Mouse (Mus musculus) embryonic facial prominence, embryonic 12.5 days (tissue): Measurements from ENCODE around the gene Armc5. TPM values are rescaled to one million over a fixed set of nuclear protein-coding genes. Genes with fewer than 3 reads are reported as not detected.

ENCODE experiments used
- ATAC-seq: fragments of 200-750 bp; cut with Nextera tagmentation; 2 replicates; pipeline ENCODE4 v1.8.0; 2017; ENCODE audit not compliant: insufficient number of reproducible peaks, insufficient read depth, low FRiP score, low TSS enrichment
- H3K27ac ChIP-seq: fragments of 300-500 bp; sonication (generic); 2 replicates; pipeline ENCODE4 v1.5.1; 2016; ENCODE audit warnings: mild to moderate bottlenecking
- H3K27me3 ChIP-seq: fragments of 300-500 bp; sonication (generic); 2 replicates; pipeline ENCODE4 v1.6.1; 2016; ENCODE audit warnings: mild to moderate bottlenecking, moderate library complexity
- H3K36me3 ChIP-seq: fragments of 300-500 bp; sonication (generic); 2 replicates; pipeline ENCODE4 v1.6.1; 2016; ENCODE audit warnings: mild to moderate bottlenecking
- H3K4me1 ChIP-seq: fragments of 300-500 bp; sonication (generic); 2 replicates; pipeline ENCODE4 v1.6.1; 2016
- H3K4me2 ChIP-seq: fragments of 300-500 bp; sonication (generic); replicated peaks from 2 replicates; pipeline ENCODE4 v1.6.1; 2016; ENCODE audit warnings: mild to moderate bottlenecking, moderate library complexity
- H3K4me3 ChIP-seq: fragments of 300-500 bp; sonication (generic); 2 replicates; pipeline ENCODE4 v1.5.1; 2016; ENCODE audit warnings: mild to moderate bottlenecking
- H3K9ac ChIP-seq: fragments of 300-500 bp; sonication (generic); 2 replicates; pipeline ENCODE4 v1.6.1; 2016; ENCODE audit warnings: mild to moderate bottlenecking, moderate library complexity
- H3K9me3 ChIP-seq: fragments of 300-500 bp; sonication (generic); 2 replicates; pipeline ENCODE4 v1.6.1; 2016; ENCODE audit warnings: mild to moderate bottlenecking, moderate library complexity
- WGBS: fragments of 180-500 bp; shearing (Covaris S2); methylation state at CpG from one replicate; pipeline ENCODE4 v1.1.7; 2016; 5-methylcytosine and 5-hydroxymethylcytosine counted together
- polyA plus RNA-seq: library from polyadenylated mRNA; unstranded; fragments of >200 nt; fragmentation: Nextera tagmentation; extraction: Ambion mirVana; gene quantifications from 2 replicates; pipeline ENCODE4 v1.2.1, GENCODE M21; 2016

The Armc5 gene
- 18.6 and 18.8 TPM in 2 replicates for polyA plus RNA-seq

GRCm38 (mm10) chr7:128236856-128237592 is at the start of gene Armc5:
TSS of gene Armc5 (plus strand) at chr7:128237342.
- WGBS, result 27% methylated on average over 37 of the region's 37 CpGs
- no peaks in the 10 kb centered on the region for H3K27me3 ChIP-seq
- ATAC-seq, result no peak

GRCm38 (mm10) chr7:128201607-128202006 is 35.5 kb upstream of the Armc5 start:
- no peak overlapping the region for H3K4me2 ChIP-seq
- no peaks in the 10 kb centered on the region for H3K27me3 ChIP-seq
- H3K27ac ChIP-seq, result no peak overlapping the region
- H3K4me1 ChIP-seq, result no peaks in the 10 kb centered on the region
- H3K4me3 ChIP-seq, result no peak overlapping the region
- no peaks in the 10 kb centered on the region for H3K9me3 ChIP-seq
- ATAC-seq, result no peak
- WGBS, result 86% methylated on average over 9 of the region's 9 CpGs
- no peak overlapping the region for H3K9ac ChIP-seq
- no peaks in the 10 kb centered on the region for H3K36me3 ChIP-seq

More at GRCm38 (mm10) chr7:128236856-128237592, at the start of gene Armc5:
- peak within 1 kb of the TSS; percentile 96 for H3K27ac ChIP-seq
- peaks cover 24% of the 10 kb centered on the region for H3K36me3 ChIP-seq
- H3K9me3 ChIP-seq, result no peaks in the 10 kb centered on the region
- peak within 1 kb of the TSS; percentile 73 for H3K4me2 ChIP-seq
- peak within 1 kb of the TSS; percentile 67 for H3K4me3 ChIP-seq
- H3K4me1 ChIP-seq, result peaks cover 16% of the 10 kb centered on the region
- peak within 1 kb of the TSS; percentile 67 for H3K9ac ChIP-seq

GRCm38 (mm10) chr7:128203071-128203470 is 34.1 kb upstream of the Armc5 start:
- Histone ChIP-seq H3K36me3 (no peaks in the 10 kb centered on the region), H3K27me3 (no peaks in the 10 kb centered on the region), H3K27ac (no peak overlapping the region), H3K4me2 (no peak overlapping the region), H3K9me3 (no peaks in the 10 kb centered on the region), H3K4me3 (no peak overlapping the region), H3K4me1 (no peaks in the 10 kb centered on the region), H3K9ac (no peak overlapping the region)
- no peak for ATAC-seq
- 85% methylated on average over 9 of the region's 9 CpGs for WGBS

- Histone ChIP-seq H3K4me1 (no peaks in the 10 kb centered on the region), H3K9me3 (no peaks in the 10 kb centered on the region), H3K36me3 (no peaks in the 10 kb centered on the region), H3K27me3 (no peaks in the 10 kb centered on the region), H3K9ac (no peak overlapping the region), H3K27ac (no peak overlapping the region), H3K4me2 (no peak overlapping the region), H3K4me3 (no peak overlapping the region)
- 80% methylated on average over 8 of the region's 8 CpGs for WGBS
- no peak for ATAC-seq
Observed at GRCm38 (mm10) chr7:128204179-128204578, 33.0 kb upstream of the Armc5 start.

GRCm38 (mm10) chr7:128205695-128206094 is 31.4 kb upstream of the Armc5 start:
- Histone ChIP-seq H3K4me1 (no peaks in the 10 kb centered on the region), H3K9ac (no peak overlapping the region), H3K4me3 (no peak overlapping the region), H3K9me3 (no peaks in the 10 kb centered on the region), H3K27me3 (no peaks in the 10 kb centered on the region), H3K36me3 (no peaks in the 10 kb centered on the region), H3K27ac (no peak overlapping the region), H3K4me2 (no peak overlapping the region)
- WGBS, result 80% methylated on average over 18 of the region's 18 CpGs
- no peak for ATAC-seq

- whole genome bisulfite sequencing, result 83% methylated on average over 6 of the region's 6 CpGs
- Histone ChIP-seq H3K9ac (no peak within 1 kb of the TSS), H3K4me1 (no peaks in the 10 kb centered on the region), H3K27ac (no peak within 1 kb of the TSS), H3K27me3 (no peaks in the 10 kb centered on the region), H3K4me3 (no peak within 1 kb of the TSS), H3K9me3 (no peaks in the 10 kb centered on the region), H3K36me3 (no peaks in the 10 kb centered on the region), H3K4me2 (no peak within 1 kb of the TSS)
- no peak for ATAC-seq
Observed at GRCm38 (mm10) chr7:128206152-128206551, 31.0 kb upstream of the Armc5 start, which contains the start of gene Cox6a2. TSS of gene Cox6a2 (minus strand) at chr7:128206387.

- ATAC-seq, result no peak
- WGBS, result 4% methylated on average over 4 of the region's 4 CpGs
- no peak overlapping the region for H3K27ac ChIP-seq
Observed at GRCm38 (mm10) chr7:128208187-128208586, 29.0 kb upstream of the Armc5 start.

GRCm38 (mm10) chr7:128209826-128210225 is 27.3 kb upstream of the Armc5 start:
- no peak overlapping the region for H3K9ac ChIP-seq
- H3K27me3 ChIP-seq, result no peaks in the 10 kb centered on the region
- 51% methylated on average over 3 of the region's 3 CpGs for WGBS
- H3K4me1 ChIP-seq, result no peaks in the 10 kb centered on the region
- no peaks in the 10 kb centered on the region for H3K36me3 ChIP-seq
- no peaks in the 10 kb centered on the region for H3K9me3 ChIP-seq
- H3K4me3 ChIP-seq, result no peak overlapping the region
- no peak overlapping the region for H3K4me2 ChIP-seq
- no peak for ATAC-seq
- no peak overlapping the region for H3K27ac ChIP-seq

More at GRCm38 (mm10) chr7:128208187-128208586, 29.0 kb upstream of the Armc5 start:
- Histone ChIP-seq H3K4me3 (no peak overlapping the region), H3K9me3 (no peaks in the 10 kb centered on the region), H3K36me3 (no peaks in the 10 kb centered on the region), H3K27me3 (no peaks in the 10 kb centered on the region), H3K4me2 (no peak overlapping the region), H3K9ac (no peak overlapping the region), H3K4me1 (no peaks in the 10 kb centered on the region)

GRCm38 (mm10) chr7:128219952-128220351 is 17.2 kb upstream of the Armc5 start:
- Histone ChIP-seq H3K36me3 (no peaks in the 10 kb centered on the region), H3K9me3 (no peaks in the 10 kb centered on the region), H3K4me1 (no peaks in the 10 kb centered on the region), H3K9ac (no peak overlapping the region), H3K4me2 (no peak overlapping the region), H3K4me3 (no peak overlapping the region), H3K27me3 (no peaks in the 10 kb centered on the region), H3K27ac (no peak overlapping the region)
- WGBS, result 79% methylated on average over 4 of the region's 4 CpGs
- no peak for ATAC-seq

GRCm38 (mm10) chr7:128220936-128221335 is 16.2 kb upstream of the Armc5 start:
- Histone ChIP-seq H3K27ac (no peak overlapping the region), H3K9ac (no peak overlapping the region), H3K36me3 (no peaks in the 10 kb centered on the region), H3K4me1 (no peaks in the 10 kb centered on the region), H3K4me2 (no peak overlapping the region), H3K4me3 (no peak overlapping the region), H3K27me3 (no peaks in the 10 kb centered on the region), H3K9me3 (no peaks in the 10 kb centered on the region)
- 89% methylated on average over 3 of the region's 3 CpGs for WGBS
- ATAC-seq, result no peak

GRCm38 (mm10) chr7:128231741-128232140 is 5.4 kb upstream of the Armc5 start:
- Histone ChIP-seq H3K27ac (no peak overlapping the region), H3K9ac (no peak overlapping the region), H3K9me3 (no peaks in the 10 kb centered on the region), H3K4me2 (no peak overlapping the region), H3K36me3 (no peaks in the 10 kb centered on the region), H3K4me1 (peaks cover 4% of the 10 kb centered on the region; the same call in 1 of the 2 replicates), H3K27me3 (no peaks in the 10 kb centered on the region), H3K4me3 (no peak overlapping the region)
- ATAC-seq, result no peak
- 45% methylated on average over 8 of the region's 8 CpGs for WGBS

- Histone ChIP-seq H3K27me3 (no peaks in the 10 kb centered on the region), H3K9ac (no peak overlapping the region), H3K9me3 (no peaks in the 10 kb centered on the region), H3K4me3 (no peak overlapping the region), H3K4me1 (peaks cover 16% of the 10 kb centered on the region), H3K4me2 (no peak overlapping the region), H3K36me3 (peaks cover 2% of the 10 kb centered on the region; the same call in 1 of the 2 replicates), H3K27ac (no peak overlapping the region)
- no peak for ATAC-seq
- 92% methylated on average over 2 of the region's 2 CpGs for WGBS
Observed at GRCm38 (mm10) chr7:128234796-128235195, 2.3 kb upstream of the Armc5 start.
